In genomic region chr11:119001493-119002128, GRCm38 (mm10) we compare ENCODE assay signal across 23 mouse cellular contexts. TPM values are rescaled to one million over a fixed set of nuclear protein-coding genes. Genes with fewer than 3 reads are reported as not detected.
"Had no signal": no experiment of that assay in that cellular context is flagged by ENCODE, and none has a peak within 500 bp of the region (broad histone marks: within the 10 kb centered on the region; RNA-seq: fewer than 3 reads in every experiment).

No protein-coding gene starts in this region.

- DNase-seq: liver, postnatal 0 days; lung, embryonic 14.5 days; lung, postnatal 14 days; lung, postnatal 36 days; midbrain, embryonic 14.5 days; right cerebral cortex, postnatal 14 days; thymus, adult 2 months; thymus, postnatal 25 days; thymus, postnatal 4 days had no signal

- H3K27ac ChIP-seq: liver, embryonic 15.5 days; macrophage; neural tube, embryonic 12.5 days; stomach, embryonic 15.5 days; stomach, postnatal 0 days had no signal

- H3K36me3 ChIP-seq: liver, embryonic 15.5 days; neural tube, embryonic 12.5 days; stomach, embryonic 15.5 days had no signal

- H3K4me3 ChIP-seq: liver, embryonic 15.5 days; megakaryocyte, embryonic 14.5 days; neural tube, embryonic 12.5 days; stomach, embryonic 15.5 days had no signal

- ATAC-seq: liver, postnatal 0 days; midbrain, embryonic 16.5 days had no signal

- H3K4me1 ChIP-seq: liver, embryonic 15.5 days had no signal

- H3K9ac ChIP-seq: liver, embryonic 15.5 days; liver, postnatal 0 days; lung, embryonic 14.5 days; neural tube, embryonic 12.5 days; stomach, embryonic 15.5 days had no signal

- H3K9me3 ChIP-seq: liver, embryonic 15.5 days; stomach, embryonic 15.5 days had no signal

- H3K4me2 ChIP-seq: liver, embryonic 15.5 days; lung, embryonic 14.5 days; midbrain, embryonic 11.5 days; neural tube, embryonic 12.5 days; stomach, embryonic 15.5 days had no signal

RNA-seq across cellular contexts. Expression of gene Enpp7, which starts 13.6 kb away (rescaled TPM):
- total RNA-seq: megakaryocyte progenitor cell, adult 5-6 weeks; neutrophil, adult 5-6 weeks had no signal
- polyA plus RNA-seq: liver, embryonic 15.5 days; liver, postnatal 0 days; lung, embryonic 14.5 days; lung, embryonic 16.5 days; macrophage; midbrain, embryonic 11.5 days; midbrain, embryonic 14.5 days; midbrain, embryonic 16.5 days; neural tube, embryonic 12.5 days; neural tube, embryonic 14.5 days; spleen, adult 2 months; stomach, embryonic 15.5 days; stomach, postnatal 0 days; testis, adult 2 months had no signal
